Comparison of ENCODE assay signal across 20 mouse cellular contexts in the genomic region with DNA sequence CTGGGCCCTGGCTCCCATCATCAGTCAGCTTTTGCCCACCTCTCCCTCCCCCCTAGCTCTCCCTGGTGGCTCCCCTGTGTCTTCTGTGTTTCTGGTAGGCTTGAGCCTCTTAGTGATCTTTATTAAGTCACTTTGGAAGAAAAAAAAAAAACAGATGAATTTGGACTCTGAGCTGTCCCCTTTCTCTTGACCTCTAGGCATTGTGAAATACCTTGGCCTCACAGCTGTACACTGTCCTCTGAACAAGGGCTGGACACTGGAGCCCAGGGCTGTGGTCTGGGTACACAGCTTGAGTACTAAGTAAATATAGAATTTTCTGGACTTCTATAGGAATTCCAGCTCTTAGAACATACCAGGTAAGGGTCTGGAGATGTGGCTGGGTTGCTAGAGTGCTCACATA. TPM values are rescaled to one million over a fixed set of nuclear protein-coding genes. Genes with fewer than 3 reads are reported as not detected.
DNase-seq lines count a peak whose midpoint lies in the region; ATAC-seq and TF ChIP-seq lines count a peak whose summit lies in the region.
"Had no signal": no experiment of that assay in that cellular context is flagged by ENCODE, and none has a peak within 500 bp of the region (broad histone marks: within the 10 kb centered on the region; RNA-seq: fewer than 3 reads in every experiment).

No protein-coding gene starts in this region.

- DNase-seq in heart, adult 9 months (ENCODE audit: low spot score in 2 of 2): peak; percentile 43 to 50
- no peak for DNase-seq in heart, postnatal 25 days (ENCODE audit: low spot score)
- DNase-seq in adipocyte (ENCODE audit: low spot score) (peak; percentile 71), liver (peak; percentile 17)
- peak; percentile 74 for DNase-seq in lung, postnatal 0 days (ENCODE audit: low spot score)
- DNase-seq in neural tube, embryonic 10.5 days (ENCODE audit: extremely low spot score, low spot score): no peak
- DNase-seq in natural killer cell, adult 2 months (ENCODE audit: low spot score in 2 of 2): no peak
- no peak for DNase-seq in embryo, embryonic 10.5 days (ENCODE audit: low spot score)
- DNase-seq: cerebellum, adult 2 months; heart, postnatal 10 days; left cerebral cortex, postnatal 4 days; spleen, adult 18-20 months; thymus, postnatal 4 days had no signal

- H3K27ac ChIP-seq in lung, postnatal 0 days (ENCODE audit: low read length): peak overlapping the region; percentile 9
- H3K27ac ChIP-seq: forebrain, embryonic 12.5 days; heart, adult 2 months; kidney, embryonic 15.5 days; macrophage; neural tube, embryonic 13.5 days had no signal

- TF ChIP-seq EP300 in lung, postnatal 0 days (IDR thresholded peaks at IDR 0.05): peak; percentile 46

- no peak overlapping the region for H3K4me3 ChIP-seq in lung, postnatal 0 days (ENCODE audit: low read depth, low read length)
- H3K4me3 ChIP-seq: forebrain, embryonic 12.5 days; heart, adult 2 months; kidney, embryonic 15.5 days; neural tube, embryonic 13.5 days had no signal

- intact Hi-C loops in heart, postnatal 25 days (cut with DNase I): loop anchor here (5.0 kb wide), 1 partner anchor 52 kb away; no protein-coding TSS in a partner anchor

- H3K4me1 ChIP-seq in lung, postnatal 0 days (ENCODE audit: insufficient read depth, low read depth, low read length): peaks cover 16% of the 10 kb centered on the region; the same call in 1 of the 2 replicates
- H3K4me1 ChIP-seq: forebrain, embryonic 12.5 days; neural tube, embryonic 13.5 days had no signal

- ATAC-seq in lung, postnatal 0 days: peak; percentile 74
- ATAC-seq: midbrain, embryonic 16.5 days had no signal

- no peak for TF ChIP-seq CTCF in lung, postnatal 0 days (IDR thresholded peaks at IDR 0.05)

- no peaks in the 10 kb centered on the region for H3K9me3 ChIP-seq in lung, postnatal 0 days (ENCODE audit: low read length)
- H3K9me3 ChIP-seq: forebrain, embryonic 12.5 days; kidney, embryonic 15.5 days; neural tube, embryonic 13.5 days had no signal

- no peak overlapping the region for H3K4me2 ChIP-seq in lung, postnatal 0 days (replicated peaks; ENCODE audit: low read depth, low read length)
- H3K4me2 ChIP-seq: forebrain, embryonic 12.5 days; kidney, embryonic 15.5 days; neural tube, embryonic 13.5 days had no signal

- no peak overlapping the region for H3K9ac ChIP-seq in lung, postnatal 0 days (replicated peaks; ENCODE audit: low read depth)
- H3K9ac ChIP-seq: forebrain, embryonic 12.5 days; kidney, embryonic 15.5 days; neural tube, embryonic 13.5 days had no signal

- no peaks in the 10 kb centered on the region for H3K36me3 ChIP-seq in lung, postnatal 0 days (ENCODE audit: insufficient read depth, low read length)
- H3K36me3 ChIP-seq: forebrain, embryonic 12.5 days; kidney, embryonic 15.5 days; neural tube, embryonic 13.5 days had no signal

- no peaks in the 10 kb centered on the region for H3K27me3 ChIP-seq in lung, postnatal 0 days (replicated peaks; ENCODE audit: insufficient read depth, low read length)
- H3K27me3 ChIP-seq: CH12.LX; forebrain, embryonic 12.5 days; kidney, embryonic 15.5 days; neural tube, embryonic 13.5 days had no signal

RNA-seq across cellular contexts. Expression of gene Lyst, which starts 20.6 kb away (rescaled TPM):
- 10 to 100 TPM in 1 of 2 experiments, 1 to 10 TPM in 1; 8.3 to 12.0 TPM for total RNA-seq in heart, postnatal 25 days (2021)
- polyA plus RNA-seq in lung, postnatal 0 days (2015; fragmentation: Nextera tagmentation; extraction: Ambion mirVana): 7.1 and 7.8 TPM in 2 replicates

Comparison
In these comparisons a context has a peak if more than half of its experiments do, and no peak if none do; other contexts are left out.
1. DNase-seq: peak in heart, adult 9 months (2 of 2), adipocyte (single experiment), liver (single experiment) and lung, postnatal 0 days (single experiment); none in heart, postnatal 25 days (single experiment), neural tube, embryonic 10.5 days (single experiment), natural killer cell, adult 2 months (0 of 2) and embryo, embryonic 10.5 days (single experiment).